ENCODE assay signal across 9 mouse cellular contexts in the genomic region with DNA sequence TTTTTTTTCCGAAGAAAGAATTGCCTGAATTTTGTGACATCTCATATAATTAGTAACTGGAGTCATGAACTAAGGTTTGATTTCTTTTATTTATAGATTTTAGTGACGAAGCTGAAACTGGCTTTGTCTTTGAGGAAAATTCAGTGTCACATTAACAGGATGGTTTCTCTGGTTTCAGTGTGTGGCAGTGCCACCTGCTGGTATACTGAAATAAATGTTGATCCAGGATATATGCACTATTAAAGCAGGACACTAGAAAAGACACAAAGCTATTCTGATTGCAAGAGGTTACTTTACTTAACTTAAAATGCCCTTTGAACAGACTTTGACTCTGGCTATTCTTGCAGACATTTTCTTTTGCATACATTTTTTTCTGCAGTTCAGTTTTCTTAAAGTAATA. TPM values are rescaled to one million over a fixed set of nuclear protein-coding genes. Genes with fewer than 3 reads are reported as not detected.
DNase-seq lines count a peak whose midpoint lies in the region; ATAC-seq lines count a peak whose summit lies in the region.
"Had no signal": no experiment of that assay in that cellular context is flagged by ENCODE, and none has a peak within 500 bp of the region (broad histone marks: within the 10 kb centered on the region; RNA-seq: fewer than 3 reads in every experiment).

No protein-coding gene starts in this region.

- DNase-seq in heart, adult 18-20 months: peak; percentile 7 to 20
- peak; percentile 15 for DNase-seq in ovary, postnatal 14 days (ENCODE audit: low spot score)
- DNase-seq in ovary, postnatal 10 days (ENCODE audit: low spot score): no peak
- DNase-seq in brain, embryonic 18.5 days (ENCODE audit: low read depth, low spot score): peak; percentile 20
- DNase-seq in gastrocnemius, postnatal 10 days: no peak

- 40% methylated on average over 2 of the region's 2 CpGs for WGBS in heart, embryonic 11.5 days (ENCODE audit: insufficient replicate concordance)
- WGBS in hindbrain, embryonic 16.5 days: 38% methylated on average over 2 of the region's 2 CpGs

- H3K4me1 ChIP-seq in heart, embryonic 11.5 days (ENCODE audit: control insufficient read depth, insufficient read depth, low read length): no peaks in the 10 kb centered on the region
- H3K4me1 ChIP-seq in hindbrain, embryonic 16.5 days (ENCODE audit: control insufficient read depth, insufficient read depth, low read depth, low read length): no peaks in the 10 kb centered on the region

- ATAC-seq in heart, embryonic 11.5 days (replicated peaks; ENCODE audit: insufficient number of reproducible peaks, low FRiP score, low TSS enrichment): no peak
- ATAC-seq in hindbrain, embryonic 16.5 days: peak; percentile 73; the same call in 1 of the 2 replicates
- peak; percentile 87 for ATAC-seq in megakaryocyte progenitor cell, adult 5-6 weeks (replicated peaks; ENCODE audit: poor library complexity)

- no peaks in the 10 kb centered on the region for H3K36me3 ChIP-seq in heart, embryonic 11.5 days (ENCODE audit: control insufficient read depth, insufficient read depth, low read length)
- H3K36me3 ChIP-seq in hindbrain, embryonic 16.5 days (ENCODE audit: control insufficient read depth, insufficient read depth, low read length): no peaks in the 10 kb centered on the region

- no peaks in the 10 kb centered on the region for H3K9me3 ChIP-seq in heart, embryonic 11.5 days (replicated peaks; ENCODE audit: control insufficient read depth, low read length)
- no peaks in the 10 kb centered on the region for H3K9me3 ChIP-seq in hindbrain, embryonic 16.5 days (ENCODE audit: control insufficient read depth, low read length)

- no peak overlapping the region for H3K4me3 ChIP-seq in heart, embryonic 11.5 days (ENCODE audit: low read depth, low read length)
- H3K4me3 ChIP-seq in hindbrain, embryonic 16.5 days (ENCODE audit: low read length): no peak overlapping the region

- no peaks in the 10 kb centered on the region for H3K27me3 ChIP-seq in heart, embryonic 11.5 days (ENCODE audit: control insufficient read depth, insufficient read depth, low read length)
- H3K27me3 ChIP-seq in hindbrain, embryonic 16.5 days (replicated peaks; ENCODE audit: control insufficient read depth, insufficient read depth, low read length): no peaks in the 10 kb centered on the region

- H3K4me2 ChIP-seq in heart, embryonic 11.5 days: no peak overlapping the region
- H3K4me2 ChIP-seq in hindbrain, embryonic 16.5 days (ENCODE audit: low read length): no peak overlapping the region

- H3K9ac ChIP-seq in heart, embryonic 11.5 days (ENCODE audit: low read depth, low read length): no peak overlapping the region
- no peak overlapping the region for H3K9ac ChIP-seq in hindbrain, embryonic 16.5 days (ENCODE audit: low read depth, low read length)

- H3K27ac ChIP-seq in heart, embryonic 11.5 days (ENCODE audit: low read depth, low read length): no peak overlapping the region
- no peak overlapping the region for H3K27ac ChIP-seq in hindbrain, embryonic 16.5 days (ENCODE audit: low read depth, low read length)

RNA-seq across cellular contexts. Expression of a gene that starts 23.3 kb away (rescaled TPM):
- not detected for total RNA-seq in heart, adult 18-20 months (2021)
- not detected in 2 replicates for polyA plus RNA-seq in heart, embryonic 11.5 days (2014; fragmentation: Nextera tagmentation; extraction: Ambion mirVana)
- polyA plus RNA-seq in hindbrain, embryonic 16.5 days (2015; fragmentation: Nextera tagmentation; extraction: Ambion mirVana): not detected in 2 replicates
- total RNA-seq in megakaryocyte progenitor cell, adult 5-6 weeks (2015): not detected in 2 replicates
- total RNA-seq in megakaryocyte progenitor cell, adult 5-6 weeks (2017): not detected in 2 replicates
- not detected for total RNA-seq in gastrocnemius, postnatal 10 days (2021)
- polyA plus RNA-seq: heart, embryonic 16.5 days had no signal

Comparison
In these comparisons a context has a peak if more than half of its experiments do, and no peak if none do; other contexts are left out.
1. DNase-seq: peak in heart, adult 18-20 months (2 of 2), ovary, postnatal 14 days (single experiment) and brain, embryonic 18.5 days (single experiment); none in ovary, postnatal 10 days (single experiment) and gastrocnemius, postnatal 10 days (single experiment).